Mouse (Mus musculus): ENCODE measurements around the gene Tnip1. TPM values are rescaled to one million over a fixed set of nuclear protein-coding genes. Genes with fewer than 3 reads are reported as not detected.

Tnip1 gene
- 10 to 100 TPM; 24.6 to 84.0 TPM for polyA plus RNA-seq (2012; fragmentation: generic; extraction: Trizol)

GRCm38 (mm10) chr11:54962810-54963209 lies at the start of gene Tnip1:
Gene Tnip1 (minus strand): TSS chr11:54962917.

GRCm38 (mm10) chr11:54902333-54903323 lies 60.1 kb downstream of the Tnip1 start, which contains the start of gene Gpx3:
Gene Gpx3 (plus strand): TSS chr11:54902453.

GRCm38 (mm10) chr11:54866119-54867048 lies 96.3 kb downstream of the Tnip1 start, which contains the start of gene Hint1:
Gene Hint1 (plus strand): TSS chr11:54866383.

Other genes starting within 250 kb of the Tnip1 start
- gene Cdc42se2, start 175.2 kb downstream of the Tnip1 start, polyA plus RNA-seq (2012; fragmentation: generic; extraction: Trizol): 10 to 100 TPM in 1 of 2 experiments, 1 to 10 TPM in 1; 5.5 to 16.7 TPM
- gene Lyrm7, start 102.0 kb downstream of the Tnip1 start, polyA plus RNA-seq (2012; fragmentation: generic; extraction: Trizol): 1 to 10 TPM in 1 of 2 experiments, under 1 TPM in 1; 0.13 to 1.8 TPM
- 1,000 to 10,000 TPM; 1,198 to 1,532 TPM for gene Hint1, start 96.5 kb downstream of the Tnip1 start, polyA plus RNA-seq (2012; fragmentation: generic; extraction: Trizol)
- gene Gpx3, start 60.5 kb downstream of the Tnip1 start, polyA plus RNA-seq (2012; fragmentation: generic; extraction: Trizol): under 1 TPM; 0.04 to 0.30 TPM
- 100 to 1,000 TPM; 161 to 416 TPM for gene Anxa6, start 70.5 kb upstream of the Tnip1 start, polyA plus RNA-seq (2012; fragmentation: generic; extraction: Trizol)
- not detected for gene Ccdc69, start 115.2 kb upstream of the Tnip1 start, polyA plus RNA-seq (2012; fragmentation: generic; extraction: Trizol)
- gene Gm2a, start 135.2 kb upstream of the Tnip1 start, polyA plus RNA-seq (2012; fragmentation: generic; extraction: Trizol): 10 to 100 TPM in 1 of 2 experiments, 1 to 10 TPM in 1; 1.3 to 10.1 TPM
- under 1 TPM in 1 of 2 experiments, not detected in 1; 0.05 TPM for gene Slc36a3, start 188.8 kb upstream of the Tnip1 start, polyA plus RNA-seq (2012; fragmentation: generic; extraction: Trizol)
- gene Slc36a2, start 222.2 kb upstream of the Tnip1 start, polyA plus RNA-seq (2012; fragmentation: generic; extraction: Trizol): under 1 TPM in 1 of 2 experiments, not detected in 1; 0.02 TPM
- gene Slc36a1, start 241.4 kb upstream of the Tnip1 start, polyA plus RNA-seq (2012; fragmentation: generic; extraction: Trizol): 1 to 10 TPM; 1.4 to 6.2 TPM